Mouse (Mus musculus) megakaryocyte, embryonic 14.5 days (primary cell): ENCODE data around the gene Prkar2b.

Experiments
- FLI1 ChIP-seq: IDR thresholded peaks from 2 replicates; pipeline ENCODE4 v1.6.1; 2012; ENCODE audit warnings: low read length, inconsistent platforms, mixed read lengths
- GATA1 ChIP-seq: IDR thresholded peaks from 3 replicates; pipeline ENCODE4 v1.6.1; 2012; ENCODE audit warnings: mixed read lengths, low read length, inconsistent platforms, borderline replicate concordance

DNA sequence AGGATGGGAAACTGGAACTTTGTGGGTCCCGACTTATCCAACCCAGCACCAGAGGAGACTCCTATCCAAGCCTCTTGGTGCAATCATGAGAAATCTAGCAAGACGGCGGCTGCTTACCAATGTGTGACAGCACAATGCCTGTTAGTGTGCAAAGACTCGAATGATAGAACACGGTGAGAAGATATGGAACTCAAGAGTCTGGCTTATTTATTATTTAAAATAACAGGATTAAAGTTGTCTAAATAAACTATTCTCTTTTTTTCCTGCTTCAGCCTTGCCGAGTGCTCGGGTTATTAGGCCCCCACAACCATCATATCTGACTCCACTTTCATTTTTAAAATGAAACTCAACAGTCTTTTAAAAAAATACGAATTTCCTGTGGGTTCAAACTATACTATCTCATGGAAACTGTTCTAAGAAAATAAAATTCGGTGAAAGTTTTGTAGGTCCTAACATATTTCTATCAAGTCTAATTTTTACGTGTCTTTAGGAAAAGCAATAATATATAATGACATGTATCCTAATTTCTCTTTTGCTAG is 54.6 kb downstream of the Prkar2b start:
- TF ChIP-seq FLI1: no peak
- TF ChIP-seq GATA1: no peak
